Mouse (Mus musculus): Measurements from ENCODE around the gene C2. TPM values are rescaled to one million over a fixed set of nuclear protein-coding genes. Genes with fewer than 3 reads are reported as not detected.

C2 gene
- polyA plus RNA-seq, 1 experiment from 2014 or later: 3.6 TPM

GRCm38 (mm10) chr17:34893072-34893824 lies 4.8 kb downstream of the C2 start:
- peak overlapping the region; percentile 45; the same call in 1 of the 2 replicates for H3K9ac ChIP-seq (replicated peaks; ENCODE audit: low read length)
- H3K4me1 ChIP-seq (ENCODE audit: control insufficient read depth, insufficient read depth, low read length): peaks cover 32% of the 10 kb centered on the region
- ATAC-seq (ENCODE audit: low FRiP score, low TSS enrichment) (no peak), DNase-seq (no peak)
- H3K4me2 ChIP-seq (ENCODE audit: low read length): peak overlapping the region; percentile 97
- no peaks in the 10 kb centered on the region for H3K9me3 ChIP-seq (ENCODE audit: control insufficient read depth, low read length)
- WGBS: 75% methylated on average over 12 of the region's 12 CpGs
- H3K27ac ChIP-seq (replicated peaks; ENCODE audit: low read depth, low read length): peak overlapping the region; percentile 93
- H3K36me3 ChIP-seq (ENCODE audit: control insufficient read depth, insufficient read depth, low read length): peaks cover 10% of the 10 kb centered on the region
- H3K27me3 ChIP-seq (ENCODE audit: control insufficient read depth, insufficient read depth, low read length): no peaks in the 10 kb centered on the region
- peak overlapping the region; percentile 68 for H3K4me3 ChIP-seq (replicated peaks; ENCODE audit: low read depth, low read length)

GRCm38 (mm10) chr17:34891377-34891776 lies 6.7 kb downstream of the C2 start:
- DNase-seq (no peak), ATAC-seq (ENCODE audit: low FRiP score, low TSS enrichment) (no peak)
- 99% methylated on average over 2 of the region's 2 CpGs for WGBS
- Histone ChIP-seq H3K4me2 (ENCODE audit: low read length) (no peak overlapping the region), H3K27ac (replicated peaks; ENCODE audit: low read depth, low read length) (no peak overlapping the region), H3K4me3 (replicated peaks; ENCODE audit: low read depth, low read length) (no peak overlapping the region), H3K9me3 (ENCODE audit: control insufficient read depth, low read length) (no peaks in the 10 kb centered on the region), H3K27me3 (ENCODE audit: control insufficient read depth, insufficient read depth, low read length) (no peaks in the 10 kb centered on the region), H3K36me3 (ENCODE audit: control insufficient read depth, insufficient read depth, low read length) (peaks cover 7% of the 10 kb centered on the region), H3K4me1 (ENCODE audit: control insufficient read depth, insufficient read depth, low read length) (peaks cover 20% of the 10 kb centered on the region), H3K9ac (replicated peaks; ENCODE audit: low read length) (no peak overlapping the region)

DNA sequence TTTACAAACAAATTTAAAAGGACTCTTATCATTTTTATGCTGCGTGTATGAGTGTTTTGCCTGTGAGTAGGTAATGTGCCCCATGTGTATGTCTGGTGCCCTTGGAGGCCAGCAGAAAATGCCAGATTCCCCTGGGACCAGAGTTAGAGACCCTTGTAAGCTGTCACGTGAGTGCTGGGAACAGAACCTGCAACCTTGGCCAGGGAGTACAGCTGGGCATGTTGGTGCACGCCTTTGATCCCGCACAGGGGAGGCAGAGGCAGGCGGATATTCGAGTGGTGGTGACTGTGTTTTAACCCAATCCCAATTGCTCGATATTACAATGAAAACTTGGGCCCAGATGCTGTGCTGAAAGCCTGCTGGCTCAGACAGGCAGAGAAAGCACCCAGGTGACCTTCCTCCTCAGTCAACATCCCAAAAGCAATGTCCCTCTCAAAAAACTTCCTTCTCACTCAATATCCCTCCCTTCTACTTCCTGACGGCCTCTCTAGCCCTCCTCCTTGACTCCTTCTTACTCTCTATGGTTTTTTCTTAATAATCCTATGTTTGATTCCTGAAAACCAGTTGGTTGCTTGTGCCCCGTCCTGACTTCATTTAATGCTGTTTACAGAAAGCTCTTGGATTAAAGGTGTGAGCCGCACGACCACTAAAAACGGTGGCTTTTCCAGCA lies 7.9 kb downstream of the C2 start:
- Histone ChIP-seq H3K27me3 (ENCODE audit: control insufficient read depth, insufficient read depth, low read length) (no peaks in the 10 kb centered on the region), H3K4me1 (ENCODE audit: control insufficient read depth, insufficient read depth, low read length) (peaks cover 8% of the 10 kb centered on the region; the same call in 1 of the 2 replicates), H3K9me3 (ENCODE audit: control insufficient read depth, low read length) (no peaks in the 10 kb centered on the region), H3K4me2 (ENCODE audit: low read length) (no peak overlapping the region), H3K27ac (replicated peaks; ENCODE audit: low read depth, low read length) (no peak overlapping the region), H3K9ac (replicated peaks; ENCODE audit: low read length) (no peak overlapping the region), H3K4me3 (replicated peaks; ENCODE audit: low read depth, low read length) (no peak overlapping the region), H3K36me3 (ENCODE audit: control insufficient read depth, insufficient read depth, low read length) (no peaks in the 10 kb centered on the region)
- DNase-seq (no peak), ATAC-seq (ENCODE audit: low FRiP score, low TSS enrichment) (no peak)
- WGBS: 86% methylated on average over 12 of the region's 12 CpGs

DNA sequence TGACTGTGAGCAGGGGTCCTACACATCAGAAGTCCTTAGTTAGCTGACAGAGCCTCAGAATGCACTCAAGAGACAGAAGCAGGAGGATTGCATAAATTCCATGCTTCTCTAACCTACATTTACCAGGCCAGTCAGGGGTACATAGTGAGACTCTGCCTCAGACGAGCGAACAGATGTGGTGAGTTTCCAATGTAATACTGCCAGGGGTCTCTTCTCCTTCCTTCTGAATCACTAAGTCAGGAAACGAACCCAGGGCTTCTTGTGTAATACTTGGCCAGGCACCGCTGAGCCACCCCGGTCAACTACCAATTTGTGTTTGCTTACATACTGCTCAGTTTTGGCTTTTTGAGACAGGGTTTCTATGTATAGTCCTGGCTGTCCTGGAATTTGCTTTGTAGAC lies 10.1 kb downstream of the C2 start:
- 82% methylated on average over 5 of the region's 5 CpGs for WGBS
- DNase-seq: no peak
- H3K4me1 ChIP-seq (ENCODE audit: control insufficient read depth, insufficient read depth, low read length): no peaks in the 10 kb centered on the region
- H3K4me3 ChIP-seq (replicated peaks; ENCODE audit: low read depth, low read length): no peak overlapping the region
- no peak overlapping the region for H3K27ac ChIP-seq (replicated peaks; ENCODE audit: low read depth, low read length)
- no peak overlapping the region for H3K4me2 ChIP-seq (ENCODE audit: low read length)
- ATAC-seq (ENCODE audit: low FRiP score, low TSS enrichment): no peak
- H3K27me3 ChIP-seq (ENCODE audit: control insufficient read depth, insufficient read depth, low read length): no peaks in the 10 kb centered on the region
- H3K36me3 ChIP-seq (ENCODE audit: control insufficient read depth, insufficient read depth, low read length): no peaks in the 10 kb centered on the region
- H3K9ac ChIP-seq (replicated peaks; ENCODE audit: low read length): no peak overlapping the region
- H3K9me3 ChIP-seq (ENCODE audit: control insufficient read depth, low read length): no peaks in the 10 kb centered on the region

DNA sequence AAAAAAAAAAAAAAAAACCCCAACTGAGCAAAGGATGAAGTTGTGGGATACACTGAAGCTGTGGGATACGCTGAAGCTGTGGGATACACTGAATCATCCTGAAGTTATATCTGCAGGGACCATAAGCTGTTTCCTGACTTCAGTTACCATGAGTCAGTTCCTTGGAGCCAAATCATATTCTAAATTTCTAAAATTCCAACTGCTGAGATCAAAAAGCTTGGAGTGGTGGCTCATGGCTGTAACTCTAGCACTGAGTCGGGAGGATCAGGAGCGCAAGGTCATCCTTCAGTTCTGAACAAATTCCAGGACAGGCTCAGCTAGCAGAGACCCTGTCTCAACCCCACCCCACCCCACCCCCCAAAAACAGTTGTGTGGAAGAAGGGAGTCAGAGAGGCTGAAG lies 12.4 kb downstream of the C2 start:
- no peaks in the 10 kb centered on the region for H3K4me1 ChIP-seq (ENCODE audit: control insufficient read depth, insufficient read depth, low read length)
- ATAC-seq (ENCODE audit: low FRiP score, low TSS enrichment) (no peak), DNase-seq (no peak)
- H3K9ac ChIP-seq (replicated peaks; ENCODE audit: low read length): no peak overlapping the region
- no peak overlapping the region for H3K4me3 ChIP-seq (replicated peaks; ENCODE audit: low read depth, low read length)
- H3K4me2 ChIP-seq (ENCODE audit: low read length): no peak overlapping the region
- no peaks in the 10 kb centered on the region for H3K9me3 ChIP-seq (ENCODE audit: control insufficient read depth, low read length)
- H3K27ac ChIP-seq (replicated peaks; ENCODE audit: low read depth, low read length): no peak overlapping the region
- H3K36me3 ChIP-seq (ENCODE audit: control insufficient read depth, insufficient read depth, low read length): no peaks in the 10 kb centered on the region
- H3K27me3 ChIP-seq (ENCODE audit: control insufficient read depth, insufficient read depth, low read length): no peaks in the 10 kb centered on the region
- 89% methylated on average over 3 of the region's 3 CpGs for WGBS

- no peak for ATAC-seq (ENCODE audit: low FRiP score, low TSS enrichment)
- DNase-seq: no peak
- Histone ChIP-seq H3K27me3 (ENCODE audit: control insufficient read depth, insufficient read depth, low read length) (no peaks in the 10 kb centered on the region), H3K4me2 (ENCODE audit: low read length) (no peak overlapping the region), H3K4me3 (replicated peaks; ENCODE audit: low read depth, low read length) (no peak overlapping the region), H3K27ac (replicated peaks; ENCODE audit: low read depth, low read length) (no peak overlapping the region), H3K9ac (replicated peaks; ENCODE audit: low read length) (no peak overlapping the region), H3K36me3 (ENCODE audit: control insufficient read depth, insufficient read depth, low read length) (no peaks in the 10 kb centered on the region), H3K9me3 (ENCODE audit: control insufficient read depth, low read length) (no peaks in the 10 kb centered on the region), H3K4me1 (ENCODE audit: control insufficient read depth, insufficient read depth, low read length) (no peaks in the 10 kb centered on the region)
- 91% methylated on average over 6 of the region's 6 CpGs for WGBS
These were observed 13.4 kb downstream of the C2 start for GRCm38 (mm10) chr17:34884704-34885103.

DNA sequence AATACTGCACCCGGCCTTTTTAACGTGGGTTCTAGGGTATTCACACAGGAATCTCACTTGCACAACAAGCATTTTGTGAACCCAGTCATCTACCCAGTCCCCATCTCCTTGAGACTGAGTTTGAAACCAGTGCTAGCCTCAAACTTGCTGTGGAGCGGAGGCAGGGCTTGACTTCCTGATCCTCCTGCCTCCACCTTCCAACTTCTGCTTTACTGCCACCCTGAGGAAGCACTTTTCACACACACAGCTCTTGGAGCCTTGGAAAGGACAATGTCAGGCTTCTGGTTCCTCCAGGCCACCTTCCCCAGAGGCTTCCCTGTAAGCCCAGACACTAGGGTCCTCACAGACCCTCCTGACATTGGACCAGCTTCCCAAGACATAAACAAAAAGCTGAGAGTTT lies 14.7 kb downstream of the C2 start:
- no peak for DNase-seq
- ATAC-seq (ENCODE audit: low FRiP score, low TSS enrichment): no peak
- Histone ChIP-seq H3K9me3 (ENCODE audit: control insufficient read depth, low read length) (no peaks in the 10 kb centered on the region), H3K4me2 (ENCODE audit: low read length) (no peak overlapping the region), H3K9ac (replicated peaks; ENCODE audit: low read length) (no peak overlapping the region), H3K36me3 (ENCODE audit: control insufficient read depth, insufficient read depth, low read length) (no peaks in the 10 kb centered on the region), H3K4me1 (ENCODE audit: control insufficient read depth, insufficient read depth, low read length) (no peaks in the 10 kb centered on the region), H3K27me3 (ENCODE audit: control insufficient read depth, insufficient read depth, low read length) (no peaks in the 10 kb centered on the region), H3K4me3 (replicated peaks; ENCODE audit: low read depth, low read length) (no peak overlapping the region), H3K27ac (replicated peaks; ENCODE audit: low read depth, low read length) (no peak overlapping the region)
- WGBS: 74% methylated on average over 3 of the region's 3 CpGs

GRCm38 (mm10) chr17:34881683-34882310 lies 16.3 kb downstream of the C2 start, which contains the start of gene Gm20547:
Gene Gm20547, minus strand, starts transcription at chr17:34882042.
- Histone ChIP-seq H3K4me1 (ENCODE audit: control insufficient read depth, insufficient read depth, low read length) (no peaks in the 10 kb centered on the region), H3K27ac (replicated peaks; ENCODE audit: low read depth, low read length) (no peak within 1 kb of the TSS), H3K9me3 (ENCODE audit: control insufficient read depth, low read length) (no peaks in the 10 kb centered on the region), H3K4me2 (ENCODE audit: low read length) (no peak within 1 kb of the TSS), H3K36me3 (ENCODE audit: control insufficient read depth, insufficient read depth, low read length) (no peaks in the 10 kb centered on the region), H3K27me3 (ENCODE audit: control insufficient read depth, insufficient read depth, low read length) (no peaks in the 10 kb centered on the region), H3K4me3 (replicated peaks; ENCODE audit: low read depth, low read length) (no peak within 1 kb of the TSS), H3K9ac (replicated peaks; ENCODE audit: low read length) (no peak within 1 kb of the TSS)
- DNase-seq (no peak), ATAC-seq (ENCODE audit: low FRiP score, low TSS enrichment) (no peak)
- 5% methylated on average over 15 of the region's 15 CpGs for WGBS

Data from midbrain, embryonic 14.5 days (tissue).